Mouse (Mus musculus): ENCODE data around the gene Dand5.

DNA sequence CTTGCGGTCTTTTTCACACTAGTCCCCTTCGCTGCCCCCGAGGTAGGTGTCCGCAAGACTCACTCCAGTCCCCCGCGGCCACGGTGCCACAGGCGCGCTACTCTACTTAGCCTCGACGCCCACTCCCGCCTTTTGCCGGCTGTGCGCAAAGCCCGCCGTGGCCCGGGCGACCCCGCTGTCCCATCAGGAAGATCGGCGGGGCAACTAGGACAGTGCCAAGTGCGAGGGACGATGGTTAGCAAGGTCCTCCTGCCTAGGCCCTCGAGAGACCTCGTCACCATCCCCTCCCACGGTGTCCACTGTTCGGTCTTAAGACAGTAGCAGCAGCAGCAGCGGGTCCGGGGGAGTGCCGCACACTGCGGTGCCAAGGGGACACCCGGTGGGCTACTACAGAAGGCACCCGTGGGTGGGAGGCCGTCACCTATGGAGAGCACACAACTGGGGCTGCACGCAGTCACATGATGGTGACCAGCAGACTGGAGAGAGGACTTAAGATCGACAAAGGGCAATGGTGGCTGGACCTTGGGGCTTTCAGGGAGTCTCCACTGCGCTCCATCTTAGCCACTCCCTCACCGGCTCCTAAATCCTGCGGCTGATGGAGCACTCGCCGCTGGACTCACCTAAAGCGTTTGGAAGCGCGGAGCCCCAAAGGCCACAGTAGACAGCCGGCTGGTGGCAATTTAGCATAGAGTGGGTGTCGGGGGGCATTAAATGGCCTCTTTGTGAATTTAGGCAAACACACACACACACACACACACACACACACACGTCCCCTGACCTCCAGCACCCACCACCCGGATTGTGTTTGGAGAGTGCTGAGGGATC, 37.7 kb downstream of the Dand5 start:
- no peak for TF ChIP-seq CTCF (IDR thresholded peaks at IDR 0.05; ENCODE audit: extremely low read depth, insufficient read depth, insufficient read length, insufficient replicate concordance)
- TF ChIP-seq POLR2A (IDR thresholded peaks at IDR 0.05; ENCODE audit: low read depth, low read length): no peak

Data from spleen, adult 2 months (tissue).